Mouse (Mus musculus) retina, postnatal 7 days (tissue): Measurements from ENCODE around the gene Mga.

Source experiments
- DNase-seq: peaks from one replicate; pipeline ENCODE4 v3.0.0-alpha.2; 2012; ENCODE audit warnings: low read depth, low spot score

The Mga gene

DNA sequence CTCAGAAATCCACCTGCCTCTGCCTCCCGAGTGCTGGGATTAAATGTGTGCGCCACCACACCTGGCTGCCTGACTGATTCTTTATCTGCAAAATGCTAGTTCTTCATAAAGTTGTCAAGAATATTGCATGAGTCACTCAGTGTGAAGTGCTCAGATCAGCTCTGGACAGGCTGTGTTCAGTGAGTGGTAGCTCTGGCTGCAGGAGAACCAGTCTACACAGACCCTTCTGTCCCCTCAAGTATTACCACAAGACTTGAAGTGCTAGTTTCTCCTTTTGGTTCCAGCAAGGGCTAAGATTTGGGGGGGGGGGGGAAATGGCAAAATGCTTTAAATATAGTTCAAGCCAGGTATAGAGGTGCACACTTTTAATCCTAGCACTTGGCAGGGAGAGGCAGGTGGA is 90.4 kb downstream of the Mga start:
- no peak for DNase-seq

DNA sequence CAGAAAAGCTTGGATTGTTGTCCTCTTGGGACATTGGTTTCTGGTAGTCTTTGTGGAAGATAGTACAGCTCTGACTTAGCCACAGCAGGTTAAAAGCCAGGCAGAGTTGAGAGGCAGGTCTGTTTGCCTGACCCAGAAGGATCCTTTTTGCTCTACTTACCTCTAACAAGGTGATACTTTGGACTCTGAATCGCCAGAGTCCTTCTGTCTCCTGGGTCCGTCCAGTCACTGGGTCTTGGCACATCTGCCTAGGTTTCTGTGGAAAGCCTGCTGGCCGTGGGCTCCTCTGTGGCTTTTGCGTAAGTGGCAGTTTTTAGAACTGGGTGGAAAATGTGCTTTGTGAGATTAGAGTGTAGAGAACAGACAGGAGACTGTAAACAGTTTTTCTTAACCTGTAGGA is 91.9 kb downstream of the Mga start:
- DNase-seq = no peak

DNA sequence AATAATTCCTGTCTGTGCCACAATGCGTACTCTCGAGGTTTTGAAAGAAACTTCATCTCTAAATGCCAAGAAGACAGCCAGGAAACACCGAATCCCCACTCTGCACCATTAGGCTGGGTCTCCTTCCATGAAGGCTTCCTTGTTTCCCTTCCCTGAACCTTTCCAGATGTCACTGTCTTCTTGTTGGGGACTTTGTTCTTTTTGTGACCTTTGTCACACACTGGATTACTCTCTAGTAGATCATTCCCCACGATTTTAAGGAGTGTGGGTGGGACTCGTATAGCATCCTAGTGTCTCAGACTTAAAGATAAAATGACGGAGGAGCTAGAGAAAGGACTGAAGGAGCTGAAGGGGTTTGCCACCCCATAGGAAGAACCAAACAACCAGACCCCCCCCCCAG is 93.9 kb downstream of the Mga start:
- DNase-seq = no peak

DNA sequence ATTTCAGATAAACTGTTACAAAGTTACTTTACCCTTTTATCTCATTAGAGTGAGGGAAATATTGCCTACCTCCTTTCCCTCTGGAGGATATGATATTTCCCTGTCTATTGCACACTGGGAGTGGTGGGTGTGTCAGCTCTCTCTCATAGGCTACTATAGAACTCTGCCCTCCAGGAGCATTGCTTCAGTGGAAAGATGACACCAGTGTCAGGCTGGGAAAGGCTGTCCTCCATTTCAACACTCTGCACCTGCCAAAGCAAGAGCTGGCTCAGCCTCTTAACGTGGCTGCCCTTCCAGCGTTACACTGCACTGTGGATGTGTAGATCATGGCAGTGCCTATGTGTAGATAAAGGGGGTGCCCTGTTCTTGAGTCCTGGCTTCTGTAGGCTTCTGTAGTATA is 95.3 kb downstream of the Mga start:
- no peak for DNase-seq

DNA sequence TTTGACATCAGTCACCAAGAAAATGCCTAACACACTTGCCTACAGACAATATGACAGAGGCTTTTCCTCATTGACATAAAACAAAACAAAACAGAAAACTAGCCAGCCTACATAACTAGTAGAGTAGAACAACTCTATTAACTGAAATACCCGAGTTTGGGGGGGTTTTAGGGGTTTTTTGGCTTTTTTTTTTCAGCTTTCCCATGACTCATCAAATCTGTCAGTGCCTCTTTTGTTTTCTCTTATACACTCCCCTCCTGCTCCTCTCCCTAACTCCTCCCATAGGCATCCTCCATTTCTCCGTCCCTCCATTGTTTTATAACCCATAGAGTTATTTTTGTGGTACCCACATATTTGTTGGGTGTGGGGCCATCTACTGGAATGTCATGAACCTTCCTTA is 96.5 kb downstream of the Mga start:
- DNase-seq = no peak

DNA sequence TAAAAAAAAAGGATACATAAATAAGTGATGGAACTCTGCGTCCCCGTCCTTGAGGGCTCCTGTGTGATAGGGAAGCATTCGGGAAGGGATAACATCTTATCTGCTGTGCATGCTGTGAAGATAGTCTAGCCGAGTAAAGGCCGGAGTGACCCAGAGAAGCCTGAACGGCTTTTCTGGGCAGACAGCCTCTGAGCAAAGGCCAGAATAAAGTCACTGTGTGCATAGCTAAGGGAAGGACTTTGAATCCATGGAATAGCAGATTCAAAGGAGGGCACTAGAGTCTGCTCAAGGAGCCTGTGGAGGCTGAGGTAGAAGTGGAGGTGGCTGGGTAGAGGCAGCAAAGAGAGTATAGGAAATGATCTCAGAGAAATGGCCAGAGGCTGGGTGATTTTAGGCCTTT is 97.8 kb downstream of the Mga start:
- DNase-seq = no peak

DNA sequence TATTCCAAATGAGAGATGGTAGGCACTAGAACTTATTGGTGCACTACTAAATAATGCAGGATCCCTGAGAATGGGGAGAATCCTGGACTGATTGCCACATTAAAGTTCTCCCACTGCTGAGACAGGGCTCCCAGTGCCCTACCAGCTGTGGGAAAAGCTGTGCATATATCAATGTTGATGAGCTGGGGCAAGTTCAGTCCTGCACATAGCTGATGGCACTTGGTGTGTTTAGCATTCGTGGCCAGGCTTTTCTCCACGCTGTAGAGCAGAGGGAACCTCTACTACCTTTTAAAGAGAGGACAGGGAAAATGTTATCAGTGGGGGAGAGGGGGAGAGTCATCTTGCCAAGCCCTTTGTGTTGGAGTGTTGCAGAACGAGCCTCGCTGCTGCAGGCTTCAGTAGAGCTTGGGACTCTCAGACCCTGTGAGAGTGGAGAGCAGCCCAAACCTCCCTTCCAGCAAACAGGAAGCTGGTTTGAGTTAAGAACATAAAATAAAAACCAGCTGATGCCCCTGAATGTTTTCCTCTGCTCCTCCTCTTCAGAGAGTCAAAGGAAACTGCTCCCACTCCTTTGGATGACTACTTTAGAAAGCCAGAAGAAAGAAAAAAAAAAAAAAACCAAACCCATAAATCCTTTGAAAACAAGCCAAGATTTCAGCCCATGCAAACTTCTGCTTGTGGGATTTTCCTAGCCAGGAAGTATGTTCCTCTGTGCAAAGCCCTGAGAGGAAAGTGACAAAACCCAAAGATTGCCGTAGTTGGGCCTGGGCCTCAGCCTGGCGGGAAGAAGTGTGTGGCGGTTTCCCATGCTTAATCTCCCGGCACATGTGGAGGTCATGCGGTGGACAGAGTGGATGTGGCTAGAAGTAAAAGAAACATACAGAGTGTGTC is 98.6 kb downstream of the Mga start:
- no peak for DNase-seq

DNA sequence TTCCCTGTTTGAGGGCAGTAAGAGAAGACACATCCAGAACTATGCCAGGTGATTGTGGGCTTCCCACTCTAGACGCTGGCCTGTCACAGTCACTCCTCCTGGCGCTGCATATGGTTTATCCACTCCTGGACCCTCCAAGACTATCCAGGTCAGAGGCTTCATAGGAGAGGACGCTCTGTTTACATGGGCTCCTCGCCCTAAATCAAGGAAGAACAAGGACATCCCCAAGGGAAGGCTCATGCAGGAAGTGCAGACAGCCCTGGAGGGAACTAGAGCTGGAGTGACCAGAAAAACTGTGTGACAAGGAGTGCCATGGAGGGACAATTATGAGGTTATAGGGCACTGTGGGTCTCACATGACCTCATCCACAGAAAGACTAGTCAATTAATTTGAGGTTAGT is 100.3 kb downstream of the Mga start:
- DNase-seq = no peak

DNA sequence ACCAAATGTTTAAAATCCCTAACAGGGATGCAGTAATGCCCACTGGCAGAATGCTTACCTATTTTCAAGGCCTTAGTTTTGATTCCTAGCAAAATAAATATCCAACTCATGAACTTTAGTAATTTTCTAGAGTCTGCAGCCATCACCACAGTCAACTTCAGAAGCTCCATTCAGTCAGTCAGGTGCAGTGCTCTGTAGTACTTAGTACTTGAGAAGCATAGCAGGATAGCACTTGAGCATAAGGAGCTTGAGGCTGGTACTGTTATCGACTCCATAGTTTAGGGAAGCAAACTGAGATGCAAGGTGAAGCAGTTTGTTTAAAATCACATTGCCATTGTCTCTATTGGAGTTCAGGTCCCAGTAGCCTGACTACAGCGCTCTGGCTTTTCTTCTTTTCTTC is 102.7 kb downstream of the Mga start:
- DNase-seq = no peak

DNA sequence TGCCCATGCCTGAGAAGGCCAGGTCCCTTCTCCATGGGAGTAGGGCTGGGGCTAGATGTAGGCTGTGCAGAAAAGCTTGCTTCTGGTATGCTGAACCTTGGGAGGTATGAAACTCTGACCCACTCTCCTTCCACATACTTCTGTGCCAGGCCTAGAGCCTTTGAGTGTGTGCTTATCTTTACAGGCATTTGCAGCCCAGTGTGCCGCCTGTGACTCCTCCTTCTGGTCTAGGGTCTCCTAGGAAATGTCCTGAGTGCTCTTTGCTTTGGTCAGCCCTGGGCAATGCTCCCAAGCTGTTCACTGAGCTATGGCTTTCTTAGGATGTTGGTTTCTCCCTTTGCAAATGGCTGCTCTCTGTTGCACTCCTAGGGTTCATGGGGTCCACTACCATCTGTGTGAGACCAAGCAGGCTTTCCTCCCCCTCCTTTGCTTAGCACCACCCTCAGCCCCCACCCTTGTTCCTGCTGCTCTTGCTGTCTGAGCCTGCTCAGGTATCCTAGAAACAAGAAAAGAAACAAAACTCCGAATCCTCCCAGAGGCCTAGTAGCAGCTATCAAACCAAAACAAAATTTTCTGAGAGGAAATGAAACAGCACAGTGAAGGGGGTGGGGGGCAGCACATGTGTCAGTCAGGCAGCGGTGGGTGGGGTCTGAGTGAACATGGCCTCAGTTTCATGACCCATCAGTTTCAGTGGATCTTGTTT is 104.0 kb downstream of the Mga start:
- no peak for DNase-seq

DNA sequence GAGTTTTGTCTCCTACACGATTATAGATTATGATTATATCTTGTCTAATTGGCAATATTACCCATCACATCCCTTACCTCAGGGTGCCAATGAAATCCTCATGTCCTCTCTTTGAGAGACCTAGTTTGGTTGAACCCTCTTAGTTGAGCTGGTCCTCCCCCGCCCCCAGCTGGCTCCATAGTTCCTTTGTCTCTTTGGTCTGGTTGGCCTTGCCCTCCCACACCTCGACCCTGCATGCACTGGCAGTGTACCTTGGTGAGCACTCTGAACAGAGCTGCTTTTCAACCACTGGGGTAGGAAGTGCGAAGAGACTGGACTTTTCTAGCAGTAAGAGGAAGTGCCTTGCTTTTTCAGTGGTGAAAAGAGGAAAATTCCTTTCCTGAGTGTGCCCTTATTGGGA is 104.9 kb downstream of the Mga start:
- DNase-seq = no peak

DNA sequence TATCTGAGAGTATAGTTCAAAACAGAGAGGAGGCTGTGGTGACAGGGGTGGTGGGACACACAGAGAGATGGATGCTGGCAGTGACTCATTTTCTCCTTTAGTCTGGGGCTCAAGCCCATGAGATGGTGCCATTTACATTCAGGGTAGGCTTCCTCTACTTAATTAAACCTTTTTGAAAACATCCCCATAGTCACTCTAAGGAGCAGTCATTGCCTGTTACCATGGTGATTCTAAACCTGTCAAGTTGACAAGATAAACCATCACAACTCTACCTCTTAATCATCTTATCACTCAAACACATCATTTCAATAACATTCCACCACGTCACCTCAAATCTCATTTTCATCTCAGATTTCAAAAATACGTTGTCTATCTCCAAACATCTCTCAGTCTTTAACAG is 106.9 kb downstream of the Mga start:
- DNase-seq = no peak

DNA sequence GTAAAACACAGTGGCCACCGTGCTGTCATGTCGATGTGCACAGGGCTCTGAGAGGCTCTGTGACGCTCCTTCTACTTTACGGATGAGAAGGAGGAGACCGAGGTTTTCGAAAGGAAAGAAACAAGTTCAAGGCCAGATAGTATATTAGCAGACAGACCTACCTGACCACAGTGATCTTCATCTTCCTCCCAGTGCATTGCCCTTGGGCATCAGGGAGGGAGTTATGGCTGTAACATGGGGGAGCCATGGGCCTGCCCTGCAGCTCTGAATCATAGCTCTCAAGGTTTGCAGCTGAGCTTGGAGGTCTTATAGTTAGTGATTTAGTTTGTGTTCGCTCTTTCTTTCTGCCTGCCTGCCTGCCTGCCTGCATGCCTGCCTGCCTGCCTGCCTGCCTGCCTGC is 109.7 kb downstream of the Mga start:
- DNase-seq = no peak

DNA sequence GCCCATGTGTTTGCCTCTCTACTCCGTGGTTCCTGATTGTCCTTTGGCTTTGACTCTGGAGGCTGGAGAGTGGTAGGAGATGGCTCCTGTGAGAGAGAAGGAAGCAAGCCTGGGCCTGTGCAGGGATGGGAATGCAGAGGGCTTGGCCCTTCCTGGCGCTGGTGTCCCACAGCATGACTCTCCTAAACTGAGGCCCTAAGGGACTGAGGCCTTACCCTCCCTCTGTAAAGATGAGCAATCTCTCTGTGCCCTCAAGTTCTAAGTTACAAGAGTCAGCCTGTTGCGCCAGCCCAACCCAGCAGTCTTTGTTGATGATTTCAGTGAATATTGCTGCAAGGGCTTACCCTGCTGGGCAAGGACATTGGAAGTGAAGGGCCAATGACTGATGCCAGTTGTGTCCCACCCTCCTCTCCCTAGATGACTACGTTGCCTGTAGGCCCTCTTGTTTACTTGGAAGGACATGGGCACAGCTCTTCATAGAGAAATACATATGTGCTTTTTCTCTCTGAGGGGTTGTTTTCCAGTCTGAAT is 110.7 kb downstream of the Mga start:
- no peak for DNase-seq

DNA sequence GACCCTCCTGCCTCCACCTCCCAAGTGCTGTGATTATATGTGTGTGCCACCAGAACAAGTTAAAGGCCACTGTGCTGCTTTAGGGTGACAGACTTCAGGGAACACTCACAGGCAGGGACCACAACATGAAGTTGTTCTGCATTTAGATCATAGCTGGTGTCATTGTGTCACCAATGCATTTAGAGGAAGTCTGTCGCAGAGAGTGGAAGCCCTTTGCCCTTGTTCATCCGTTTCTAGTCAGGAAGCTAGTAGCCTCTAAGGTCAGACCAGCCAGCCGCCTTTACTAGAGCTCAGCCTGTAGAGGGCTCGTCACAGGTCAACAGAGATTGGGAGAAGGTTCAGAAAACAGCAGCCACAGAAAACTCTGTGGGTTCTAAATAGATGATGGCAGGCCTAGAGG is 111.6 kb downstream of the Mga start:
- no peak for DNase-seq

DNA sequence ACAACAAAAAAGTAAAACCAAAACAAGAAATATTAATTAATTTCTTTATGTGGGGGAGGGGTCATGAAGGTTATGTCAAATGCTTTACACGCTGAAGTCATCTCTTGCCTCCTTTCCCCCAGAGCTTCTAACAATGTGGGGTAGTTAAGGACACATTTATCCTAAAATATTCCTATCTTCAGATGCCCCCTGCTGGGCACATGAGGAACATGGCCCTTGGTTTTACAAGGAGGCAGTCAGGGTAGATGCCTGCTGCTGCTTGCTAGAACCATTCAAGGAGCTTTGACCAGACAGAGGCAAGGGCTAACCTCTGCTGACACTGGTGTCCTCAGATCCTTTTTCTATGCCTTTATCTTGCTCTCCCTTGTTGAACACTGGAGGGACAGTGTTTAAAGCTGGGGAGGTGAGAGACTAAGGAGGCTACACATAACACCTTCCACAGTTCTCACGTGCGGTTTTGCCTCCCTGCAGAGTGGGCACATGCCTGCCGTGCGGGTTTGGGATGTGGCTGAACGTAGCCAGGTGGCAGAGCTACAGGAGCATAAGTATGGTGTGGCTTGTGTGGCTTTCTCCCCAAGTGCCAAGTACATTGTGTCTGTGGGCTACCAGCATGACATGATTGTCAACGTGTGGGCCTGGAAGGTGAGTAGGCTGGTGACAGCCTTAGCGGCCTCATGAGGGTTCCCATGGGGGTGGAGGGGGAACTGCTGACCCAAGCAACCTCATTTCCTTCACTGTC is 114.6 kb downstream of the Mga start:
- DNase-seq = peak; percentile 8

DNA sequence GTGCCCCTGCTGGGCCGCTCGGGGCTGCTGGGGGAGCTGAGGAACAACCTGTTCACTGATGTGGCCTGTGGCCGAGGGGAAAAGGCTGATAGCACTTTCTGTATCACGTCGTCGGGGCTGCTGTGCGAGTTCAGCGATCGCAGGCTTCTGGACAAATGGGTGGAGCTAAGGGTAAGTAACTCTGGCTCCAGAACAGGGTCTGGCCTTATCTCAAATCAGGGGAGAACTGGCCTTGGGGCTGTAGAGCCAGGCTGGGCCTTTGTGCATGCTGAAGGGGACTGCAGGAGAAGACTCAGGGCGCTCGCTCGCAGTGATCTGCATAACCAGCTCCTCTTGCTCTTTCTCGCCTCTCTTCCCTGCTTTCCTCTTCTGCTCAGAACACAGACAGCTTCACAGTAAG is 115.9 kb downstream of the Mga start:
- DNase-seq = no peak

DNA sequence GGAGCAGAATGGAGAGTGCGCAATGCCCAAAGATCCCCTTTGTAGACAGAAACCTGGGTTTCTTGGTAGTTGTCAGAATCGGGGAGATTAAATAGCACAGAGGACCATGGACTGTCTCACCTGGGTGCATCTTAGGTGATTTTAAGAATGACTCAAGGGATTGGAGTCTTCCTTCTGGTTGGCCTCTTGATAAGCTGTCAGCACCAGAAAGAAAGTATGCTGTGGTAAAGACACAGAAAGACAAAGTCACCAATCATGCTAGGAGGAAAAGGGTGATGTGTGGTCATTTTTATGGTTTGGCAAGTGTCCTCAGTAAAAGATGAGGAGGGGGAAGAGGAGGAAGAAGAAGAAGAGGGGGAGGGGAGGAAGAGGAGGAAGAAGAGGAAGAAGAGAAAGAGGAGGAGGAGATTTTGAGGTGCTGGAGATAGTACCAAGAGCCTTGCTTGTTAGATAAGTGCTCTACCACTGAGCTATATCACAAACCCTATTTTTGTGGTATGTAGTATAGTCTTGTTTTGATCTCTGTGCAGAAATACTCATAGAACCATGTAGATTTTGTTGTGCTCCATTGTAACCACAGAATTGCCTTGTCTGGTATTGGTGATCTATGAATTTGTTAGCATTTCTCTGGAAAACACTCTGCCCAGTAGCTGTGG is 116.9 kb downstream of the Mga start:
- no peak for DNase-seq

DNA sequence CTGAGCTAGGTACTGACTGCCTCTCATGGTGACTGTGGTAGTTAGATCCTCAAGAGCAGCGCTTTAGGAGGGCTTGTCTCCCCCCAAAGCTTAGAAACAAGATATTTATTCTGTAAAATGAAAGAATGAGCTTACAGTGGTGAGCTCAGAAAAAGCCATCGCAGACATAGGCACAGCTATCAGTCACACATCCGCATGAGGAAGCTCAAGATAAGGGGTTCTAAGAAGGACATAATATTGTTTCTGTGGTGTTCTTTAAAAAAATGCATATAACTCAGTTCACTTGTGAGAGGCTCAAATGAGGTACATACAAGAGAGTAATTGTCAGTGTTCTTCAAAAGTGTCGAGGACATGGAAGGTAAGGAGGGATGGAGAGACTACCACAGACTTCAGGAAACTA is 118.9 kb downstream of the Mga start:
- no peak for DNase-seq

DNA sequence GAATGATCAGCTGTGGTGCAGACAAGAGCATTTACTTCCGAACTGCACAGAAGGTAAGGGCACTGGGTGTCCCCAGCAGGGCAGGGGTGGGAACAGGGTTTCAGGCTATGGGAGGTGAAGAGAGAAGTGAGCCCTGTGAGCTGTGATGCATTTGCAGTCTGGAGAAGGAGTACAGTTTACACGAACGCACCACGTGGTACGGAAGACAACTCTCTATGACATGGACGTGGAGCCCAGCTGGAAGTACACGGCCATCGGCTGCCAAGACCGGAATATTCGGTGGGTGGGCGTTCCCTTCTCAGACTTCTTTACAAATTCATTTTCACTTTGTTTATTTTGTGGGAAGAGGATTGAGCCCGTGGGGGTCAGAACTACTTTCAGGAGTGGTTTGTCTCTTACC is 120.6 kb downstream of the Mga start:
- no peak for DNase-seq
